8 mouse cellular contexts compared by ENCODE assay signal in genomic region chr5:25086234-25086633, GRCm38 (mm10). TPM values are rescaled to one million over a fixed set of nuclear protein-coding genes. Genes with fewer than 3 reads are reported as not detected.
A peak's percentile ranks its signal among the peaks of the same experiment; 100 is the strongest.
DNase-seq lines count a peak whose midpoint lies in the region; ATAC-seq lines count a peak whose summit lies in the region.
"Had no signal": no experiment of that assay in that cellular context is flagged by ENCODE, and none has a peak within 500 bp of the region (broad histone marks: within the 10 kb centered on the region; RNA-seq: fewer than 3 reads in every experiment).

No protein-coding gene starts in this region.

- intact Hi-C loops in gastrocnemius, postnatal 36 days (cut with DNase I) = no loop called here

- DNase-seq in urinary bladder, postnatal 14 days (ENCODE audit: low spot score) = peak; percentile 64
- no peak for DNase-seq in urinary bladder, postnatal 10 days (ENCODE audit: low spot score)
- DNase-seq in cerebellum, adult 11 months = peak; percentile 60
- DNase-seq in gastrocnemius, postnatal 36 days = peak; percentile 36 to 41
- peak; percentile 80 to 81 for DNase-seq in layer of hippocampus, postnatal 10 days (ENCODE audit: low spot score in 2 of 2)
- peak; percentile 52 for DNase-seq in ovary, postnatal 36 days (ENCODE audit: low spot score)
- DNase-seq: liver, embryonic 13.5 days had no signal

- ATAC-seq in erythroblast, adult 5-6 weeks (replicated peaks; ENCODE audit: low FRiP score, poor library complexity, severe bottlenecking) = no peak

RNA-seq across cellular contexts. Expression of gene Prkag2, which starts 14.2 kb away (rescaled TPM):
- 10 to 100 TPM in 1 of 2 experiments, 1 to 10 TPM in 1; 9.0 to 14.9 TPM for total RNA-seq in gastrocnemius, postnatal 36 days (2021)
- 100 to 1,000 TPM; 143 to 147 TPM for total RNA-seq in layer of hippocampus, postnatal 10 days (2021)
- total RNA-seq in erythroblast, adult 5-6 weeks (2015; ENCODE audit: low replicate concordance) = 8.5 and 10.0 TPM in 2 replicates
- 2.0 and 2.8 TPM in 2 replicates for total RNA-seq in erythroblast, adult 5-6 weeks (2017; ENCODE audit: low replicate concordance)

Comparison
In these comparisons a context has a peak if more than half of its experiments do, and no peak if none do; other contexts are left out.
1. RNA of gene Prkag2, which starts 14.2 kb away (total RNA-seq): 143 to 147 TPM in layer of hippocampus, postnatal 10 days; 9.0 to 14.9 TPM in gastrocnemius, postnatal 36 days and 2.0 to 10.0 TPM in erythroblast, adult 5-6 weeks; every median in the first group is over 4 times any median in the second.